Mouse (Mus musculus): ENCODE results near the gene Gm44511.

DNA sequence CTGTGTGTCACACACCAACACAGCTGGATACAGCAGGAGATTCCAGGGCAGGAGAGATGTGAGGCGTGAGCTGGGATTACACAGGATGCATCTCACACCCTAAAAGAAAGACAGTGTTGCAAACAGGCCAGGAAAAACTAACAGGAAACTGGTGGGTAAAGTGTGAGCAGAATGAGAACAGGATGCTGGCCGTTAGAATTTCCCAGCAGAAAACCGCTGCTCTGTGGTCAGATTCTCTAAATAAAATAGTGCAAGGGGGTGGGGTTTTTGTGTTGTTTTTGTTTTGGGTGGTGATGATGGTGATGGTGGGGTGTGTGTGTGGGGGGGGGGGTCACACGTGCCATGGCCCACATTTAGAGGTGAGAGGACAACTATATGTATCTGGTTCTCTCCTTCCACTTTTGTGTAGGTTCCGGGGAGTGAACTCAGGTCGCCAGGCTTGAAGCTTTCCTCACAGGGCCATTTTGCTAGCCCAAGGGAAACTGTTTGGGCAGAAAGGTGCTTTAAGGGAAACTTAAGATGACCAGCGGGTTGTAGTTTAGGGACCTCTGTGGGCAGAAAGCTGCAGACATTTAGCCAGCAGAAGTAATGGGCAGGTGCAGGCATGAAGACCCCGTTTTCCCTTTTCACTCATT, 29.7 kb downstream of the Gm44511 start:
- TF ChIP-seq CTCF (IDR thresholded peaks at IDR 0.05; ENCODE audit: low read depth) (no peak), EP300 (IDR thresholded peaks at IDR 0.05; ENCODE audit: low read depth) (peak; percentile 36; the same call in 1 of the 2 replicates)

All from liver, postnatal 0 days (tissue).